Mouse (Mus musculus) erythroblast, embryonic 14.5 days (primary cell): Measurements from ENCODE around the gene Dynll2. TPM values are rescaled to one million over a fixed set of nuclear protein-coding genes. Genes with fewer than 3 reads are reported as not detected.
A peak's percentile ranks its signal among the peaks of the same experiment; 100 is the strongest.

Experiments
- H3K27me3 ChIP-seq: 2 replicates; pipeline ENCODE4 v1.6.1; 2012; ENCODE audit warnings: inconsistent platforms; ENCODE audit not compliant: control insufficient read depth
- H3K36me3 ChIP-seq: 2 replicates; pipeline ENCODE4 v1.6.1; 2012; ENCODE audit warnings: mild to moderate bottlenecking, inconsistent platforms; ENCODE audit not compliant: control insufficient read depth
- H3K4me1 ChIP-seq: 2 replicates; pipeline ENCODE4 v1.6.1; 2012; ENCODE audit warnings: inconsistent platforms; ENCODE audit not compliant: control insufficient read depth
- H3K4me3 ChIP-seq: replicated peaks from 2 replicates; pipeline ENCODE3; 2012; ENCODE audit warnings: moderate library complexity, mild to moderate bottlenecking, inconsistent platforms
- H3K9me3 ChIP-seq: 2 replicates; pipeline ENCODE4 v1.6.1; 2012; ENCODE audit warnings: low read length, inconsistent platforms, mixed read lengths; ENCODE audit not compliant: control insufficient read depth
- GATA1 ChIP-seq: IDR thresholded peaks from 2 replicates; pipeline ENCODE4 v1.6.1; 2012; ENCODE audit warnings: low read length, inconsistent platforms, mixed read lengths
- TAL1 ChIP-seq: IDR thresholded peaks from 3 replicates; pipeline ENCODE4 v1.6.1; 2012; ENCODE audit warnings: low read length, inconsistent platforms, mixed read lengths
- polyA plus RNA-seq: library from polyadenylated mRNA; stranded (reverse); fragments of >175 nt; gene quantifications from 2 replicates; pipeline ENCODE4 v1.2.3, GENCODE M21; 2012

Gene Dynll2
- polyA plus RNA-seq = 3.0 and 3.3 TPM in 2 replicates

DNA sequence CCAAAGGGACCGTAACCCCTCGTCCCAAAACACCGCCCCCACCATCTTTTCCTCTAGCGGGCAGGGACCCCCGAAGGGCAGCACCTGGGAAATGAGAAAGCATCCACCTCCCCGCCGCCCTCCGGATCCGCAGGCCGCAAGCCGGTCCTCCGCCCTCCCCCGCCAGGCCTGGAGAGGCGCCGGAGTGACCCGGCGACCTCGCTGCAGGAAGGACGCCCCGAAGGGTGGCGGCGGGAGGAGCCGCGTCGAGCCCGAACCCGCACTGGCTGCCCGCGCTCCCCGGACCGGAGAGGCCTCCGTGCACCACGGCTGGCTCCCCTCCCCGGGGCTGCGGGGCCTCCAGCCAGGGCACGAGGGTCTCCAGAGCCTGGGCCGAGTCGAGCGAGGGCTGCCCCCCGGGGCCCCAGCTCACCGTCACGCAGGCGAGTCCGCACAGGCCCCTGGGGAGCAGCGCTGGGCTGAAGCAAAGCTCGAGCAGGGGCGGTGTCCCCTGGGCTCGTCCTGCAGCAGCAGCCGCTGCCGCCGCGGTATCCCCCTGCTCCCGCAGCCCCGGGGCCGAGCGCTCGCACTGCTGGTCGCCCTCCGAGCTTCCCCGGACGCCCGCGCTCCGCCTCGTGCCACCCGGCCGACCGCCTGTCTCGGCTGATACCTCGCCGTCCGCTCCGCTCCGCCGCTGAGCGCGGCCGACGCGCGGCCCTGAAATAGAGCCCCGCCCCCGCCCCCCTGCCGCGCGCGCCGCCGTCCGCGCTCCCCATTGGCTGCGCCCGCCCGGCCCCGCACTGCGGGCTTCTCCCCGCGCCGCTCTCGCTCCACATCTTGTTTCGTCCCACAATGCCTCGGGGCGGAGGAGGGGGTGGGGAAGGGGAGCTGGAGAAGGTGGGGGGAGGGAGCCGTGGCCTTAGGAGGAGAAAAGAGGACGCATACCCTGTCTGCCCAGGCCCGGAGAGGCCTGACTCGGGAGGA, at the start of gene Dynll2:
Gene Dynll2 (minus strand): TSS at position 703 of the 963 bp plus-strand sequence.
- H3K27me3 ChIP-seq = peaks cover 2% of the 10 kb centered on the region; the same call in 1 of the 2 replicates
- H3K4me3 ChIP-seq = peak within 1 kb of the TSS; percentile 93
- peaks cover 42% of the 10 kb centered on the region for H3K4me1 ChIP-seq
- no peak for TF ChIP-seq TAL1
- no peak for TF ChIP-seq GATA1
- H3K36me3 ChIP-seq = peaks cover 30% of the 10 kb centered on the region
- H3K9me3 ChIP-seq = no peaks in the 10 kb centered on the region

DNA sequence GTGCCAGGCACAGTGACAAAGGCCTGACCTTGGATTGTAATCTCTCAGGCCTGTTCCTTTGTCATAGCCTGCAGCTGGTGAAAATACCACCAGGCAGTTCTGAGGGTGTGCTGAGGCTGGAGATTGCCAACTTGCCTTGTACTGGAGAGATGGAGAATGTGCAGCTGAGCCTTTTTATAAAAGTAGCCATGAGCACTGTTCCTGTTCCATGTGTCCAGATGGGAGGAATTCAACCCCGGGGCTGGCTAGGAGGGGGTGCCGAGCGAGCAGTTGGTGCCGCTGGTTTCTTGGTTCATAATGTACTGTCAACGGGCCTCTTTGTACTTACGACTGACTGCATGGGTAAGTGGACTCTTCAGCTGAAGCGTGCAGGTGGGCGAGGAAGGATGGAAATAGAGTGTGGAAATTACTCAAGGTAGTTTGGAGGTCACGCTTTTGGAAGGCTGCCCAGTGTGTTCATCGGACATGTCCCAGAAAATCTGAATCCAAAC, 49.5 kb upstream of the Dynll2 start:
- TF ChIP-seq TAL1 = no peak
- no peak overlapping the region for H3K4me3 ChIP-seq
- no peaks in the 10 kb centered on the region for H3K4me1 ChIP-seq
- H3K27me3 ChIP-seq = no peaks in the 10 kb centered on the region
- no peaks in the 10 kb centered on the region for H3K9me3 ChIP-seq
- H3K36me3 ChIP-seq = no peaks in the 10 kb centered on the region

DNA sequence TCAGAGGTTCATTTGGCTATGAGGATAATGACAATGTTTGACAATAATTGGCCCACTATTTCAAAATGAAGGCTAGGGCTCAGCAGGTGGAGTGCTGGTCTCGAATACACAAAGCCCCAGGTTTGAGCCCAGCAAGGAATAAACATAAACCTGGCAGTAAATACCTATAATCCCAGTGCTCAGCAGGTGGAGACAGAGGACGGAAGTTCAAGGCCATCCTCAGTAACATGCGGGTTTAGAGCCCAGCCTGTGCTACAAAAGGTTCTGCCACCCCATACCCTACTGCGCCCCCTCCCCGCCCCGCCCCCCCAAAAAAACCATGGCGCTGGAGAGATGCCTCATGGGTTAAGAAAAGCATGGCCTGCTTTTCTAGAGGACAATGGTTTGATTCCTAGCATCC, 48.6 kb upstream of the Dynll2 start:
- H3K36me3 ChIP-seq = no peaks in the 10 kb centered on the region
- H3K4me1 ChIP-seq = no peaks in the 10 kb centered on the region
- H3K4me3 ChIP-seq = no peak overlapping the region
- no peaks in the 10 kb centered on the region for H3K9me3 ChIP-seq
- no peaks in the 10 kb centered on the region for H3K27me3 ChIP-seq
- TF ChIP-seq TAL1 (no peak), GATA1 (no peak)

DNA sequence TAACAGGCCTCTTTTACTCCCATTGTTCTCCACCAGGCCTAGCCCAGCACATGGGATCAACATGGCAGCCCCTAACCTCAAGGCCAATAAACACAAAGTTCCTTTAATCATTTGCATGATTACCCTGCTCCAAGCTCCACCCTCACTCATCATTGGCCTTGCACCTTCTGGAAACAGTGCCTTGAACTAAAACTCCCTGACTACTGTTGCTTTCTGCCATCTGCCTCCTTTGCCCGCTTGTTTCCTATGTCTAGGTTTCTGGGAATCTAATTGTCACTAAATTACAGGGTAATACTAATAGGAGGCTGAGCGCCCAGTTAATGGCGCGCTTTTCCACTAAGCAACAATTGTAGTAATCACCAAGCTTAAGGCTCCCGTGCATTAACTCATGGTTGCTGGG, 44.4 kb upstream of the Dynll2 start:
- Histone ChIP-seq H3K36me3 (no peaks in the 10 kb centered on the region), H3K27me3 (no peaks in the 10 kb centered on the region), H3K4me1 (no peaks in the 10 kb centered on the region; the same call in 1 of the 2 replicates), H3K9me3 (no peaks in the 10 kb centered on the region), H3K4me3 (no peak overlapping the region)
- no peak for TF ChIP-seq TAL1
- TF ChIP-seq GATA1 = no peak

DNA sequence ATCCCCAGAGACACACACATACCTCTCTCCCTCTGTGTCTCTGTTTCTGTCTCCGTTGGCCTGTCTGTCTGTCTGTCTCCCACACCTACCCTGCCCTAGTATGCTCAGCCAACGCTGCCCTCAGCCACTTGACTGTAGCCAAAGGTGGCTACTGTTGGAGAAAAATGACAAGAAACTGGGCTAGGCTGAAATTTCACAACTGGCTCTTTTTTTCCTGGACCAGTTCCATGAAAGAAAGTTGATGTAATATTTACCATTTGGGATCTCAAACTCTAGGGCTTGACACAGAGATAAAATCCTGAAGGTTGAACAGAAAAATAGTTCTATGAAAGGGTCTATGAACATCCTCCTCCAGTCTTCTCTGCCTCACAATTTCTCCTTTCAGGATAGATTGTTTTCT, 43.5 kb upstream of the Dynll2 start:
- Histone ChIP-seq H3K9me3 (no peaks in the 10 kb centered on the region), H3K4me1 (no peaks in the 10 kb centered on the region; the same call in 1 of the 2 replicates), H3K36me3 (no peaks in the 10 kb centered on the region), H3K4me3 (no peak overlapping the region), H3K27me3 (no peaks in the 10 kb centered on the region)
- TF ChIP-seq GATA1 (no peak), TAL1 (no peak)

DNA sequence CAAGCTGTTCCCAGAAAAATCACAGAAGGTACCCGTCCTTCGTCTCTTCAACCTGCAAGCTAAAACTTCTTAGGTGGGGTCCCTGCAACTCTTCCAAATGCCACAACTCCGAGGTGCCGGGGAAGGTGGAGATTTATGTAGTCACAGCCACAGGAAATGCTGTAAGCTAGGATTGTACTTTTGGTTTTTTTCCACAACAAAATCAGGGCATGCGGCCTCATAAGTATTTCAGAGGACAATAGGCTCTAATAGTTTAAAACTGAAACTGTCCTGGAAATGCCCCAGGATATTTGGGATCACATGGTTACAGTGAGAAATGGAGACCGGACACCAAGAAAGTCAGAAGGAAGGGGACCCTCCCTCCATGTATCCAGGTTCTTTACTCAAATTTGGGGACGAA, 42.9 kb upstream of the Dynll2 start:
- Histone ChIP-seq H3K27me3 (no peaks in the 10 kb centered on the region), H3K36me3 (no peaks in the 10 kb centered on the region), H3K9me3 (no peaks in the 10 kb centered on the region), H3K4me3 (no peak overlapping the region), H3K4me1 (no peaks in the 10 kb centered on the region; the same call in 1 of the 2 replicates)
- TF ChIP-seq TAL1 (no peak), GATA1 (no peak)

DNA sequence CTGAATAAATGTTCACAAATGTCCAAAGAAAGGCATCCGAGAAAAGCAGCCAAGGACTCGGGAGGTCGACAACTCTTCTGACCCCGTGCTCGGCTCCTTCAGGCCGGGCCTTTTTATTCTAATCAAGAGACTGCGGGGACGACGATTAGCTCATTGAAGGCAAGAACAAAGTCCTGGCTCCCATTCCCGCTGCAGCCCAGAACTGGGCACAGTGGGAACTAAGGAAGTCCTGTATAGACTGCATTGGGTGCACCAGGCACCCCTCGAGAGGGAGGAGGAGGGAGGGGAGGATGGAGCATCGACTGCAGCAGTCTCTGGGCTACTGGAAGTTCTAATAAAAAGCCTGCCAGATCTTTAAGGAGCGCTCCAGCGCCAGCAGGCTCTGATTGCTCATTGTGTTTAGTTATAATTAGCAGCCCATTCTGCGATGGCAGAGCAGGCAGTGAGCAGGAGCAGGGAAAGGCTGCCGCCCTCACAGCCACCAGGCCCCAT, 40.9 kb upstream of the Dynll2 start:
- no peak overlapping the region for H3K4me3 ChIP-seq
- no peaks in the 10 kb centered on the region for H3K36me3 ChIP-seq
- no peaks in the 10 kb centered on the region for H3K27me3 ChIP-seq
- H3K4me1 ChIP-seq = no peaks in the 10 kb centered on the region; the same call in 1 of the 2 replicates
- TF ChIP-seq GATA1 (no peak), TAL1 (no peak)
- H3K9me3 ChIP-seq = no peaks in the 10 kb centered on the region

DNA sequence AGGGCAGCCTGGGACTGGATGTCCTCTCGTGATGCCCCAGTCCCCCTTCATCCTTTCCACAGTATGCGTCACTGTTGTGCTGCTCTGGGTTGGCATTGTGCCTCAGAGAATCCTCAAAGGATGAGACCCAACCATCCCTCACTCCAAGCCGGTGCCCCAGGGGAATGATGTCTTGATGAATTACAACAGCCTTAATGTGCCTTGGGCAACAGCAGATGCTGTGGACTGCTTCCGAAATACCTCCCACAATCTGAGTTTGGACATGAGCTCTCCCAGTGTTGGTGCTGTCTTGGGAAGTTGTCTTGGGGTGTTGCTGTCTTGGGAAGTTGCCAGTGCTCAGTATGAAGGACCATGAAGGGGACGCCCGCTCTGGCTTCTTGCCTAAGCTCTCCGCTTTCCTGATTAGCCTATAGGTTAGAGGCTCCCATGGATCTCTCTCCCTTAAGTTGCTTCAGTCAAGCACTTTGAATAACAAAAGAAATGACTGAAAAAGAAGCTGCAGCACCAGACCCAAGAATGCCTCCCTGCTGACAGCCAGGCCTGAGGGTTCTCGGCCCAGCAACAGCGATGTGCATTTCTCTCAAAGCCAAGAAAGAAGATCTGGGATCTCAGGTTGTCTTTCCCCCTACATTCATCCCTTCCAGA, 40.2 kb upstream of the Dynll2 start:
- no peak overlapping the region for H3K4me3 ChIP-seq
- no peaks in the 10 kb centered on the region for H3K36me3 ChIP-seq
- no peaks in the 10 kb centered on the region for H3K9me3 ChIP-seq
- no peak for TF ChIP-seq TAL1
- TF ChIP-seq GATA1 = no peak
- H3K4me1 ChIP-seq = no peaks in the 10 kb centered on the region; the same call in 1 of the 2 replicates
- H3K27me3 ChIP-seq = no peaks in the 10 kb centered on the region

DNA sequence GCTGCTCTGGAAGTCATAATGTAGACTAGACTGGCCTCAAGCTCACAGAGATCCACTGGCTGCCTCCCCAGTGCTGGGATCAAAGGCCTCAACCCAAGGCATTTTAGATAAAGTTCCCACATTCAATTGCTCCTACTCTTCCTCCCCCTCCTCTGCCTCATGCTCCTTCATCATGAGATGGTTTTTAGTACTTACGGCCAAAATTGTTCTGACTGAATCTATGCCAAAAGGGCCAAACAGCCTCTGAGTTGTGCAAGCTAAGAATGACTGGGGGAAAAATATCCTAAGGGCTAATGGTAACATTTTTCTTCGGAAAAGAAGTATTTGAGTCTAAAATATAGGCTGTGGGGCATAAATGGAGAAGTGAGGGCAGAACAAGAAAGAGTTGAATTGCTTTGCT, 36.6 kb upstream of the Dynll2 start:
- H3K27me3 ChIP-seq = no peaks in the 10 kb centered on the region
- TF ChIP-seq GATA1 (no peak), TAL1 (no peak)
- H3K4me3 ChIP-seq = no peak overlapping the region
- no peaks in the 10 kb centered on the region for H3K36me3 ChIP-seq
- no peaks in the 10 kb centered on the region; the same call in 1 of the 2 replicates for H3K4me1 ChIP-seq
- no peaks in the 10 kb centered on the region for H3K9me3 ChIP-seq
